Mouse (Mus musculus): ENCODE data around the gene Prss43. TPM values are rescaled to one million over a fixed set of nuclear protein-coding genes. Genes with fewer than 3 reads are reported as not detected.

Prss43 gene
- total and polyA plus RNA-seq, 2 experiments from 2014 or later: 0.04 TPM; not detected in 1

GRCm38 (mm10) chr9:110825426-110825825, 1.1 kb upstream of the Prss43 start:
- no peak for DNase-seq (ENCODE audit: low spot score)
- 63% methylated on average over 4 of the region's 4 CpGs for WGBS

GRCm38 (mm10) chr9:110825832-110826231, 658 bp upstream of the Prss43 start:
- TF ChIP-seq EP300 (IDR thresholded peaks at IDR 0.05; ENCODE audit: low read depth): no peak
- no peak for TF ChIP-seq CTCF (IDR thresholded peaks at IDR 0.05; ENCODE audit: low read depth)
- DNase-seq (ENCODE audit: low spot score) (no peak), ATAC-seq (ENCODE audit: insufficient read depth, low read depth) (no peak)
- no peak overlapping the region for H3K4me3 ChIP-seq (ENCODE audit: low read depth, low read length)
- WGBS: 54% methylated on average over 7 of the region's 7 CpGs
- H3K27ac ChIP-seq (ENCODE audit: low read depth): peak overlapping the region; percentile 25; the same call in 1 of the 2 replicates
- no peaks in the 10 kb centered on the region for H3K9me3 ChIP-seq (replicated peaks; ENCODE audit: control insufficient read depth, low read length)
- no peak overlapping the region for H3K9ac ChIP-seq (replicated peaks; ENCODE audit: low read depth, low read length)
- H3K27me3 ChIP-seq (ENCODE audit: control insufficient read depth, insufficient read depth, low read length): no peaks in the 10 kb centered on the region
- no peaks in the 10 kb centered on the region for H3K4me1 ChIP-seq (ENCODE audit: control insufficient read depth, insufficient read depth)
- no peaks in the 10 kb centered on the region for H3K36me3 ChIP-seq (replicated peaks; ENCODE audit: control insufficient read depth, insufficient read depth, low read length)
- H3K4me2 ChIP-seq (ENCODE audit: low read depth, low read length): peak overlapping the region; percentile 21; the same call in 1 of the 2 replicates

More at GRCm38 (mm10) chr9:110825426-110825825, 1.1 kb upstream of the Prss43 start:
- no peak overlapping the region for H3K4me2 ChIP-seq (ENCODE audit: low read depth, low read length)
- 0 out of 2 replicates have a peak overlapping the region, but pooled peaks have one; percentile 25 for H3K27ac ChIP-seq (ENCODE audit: low read depth)
- no peak for TF ChIP-seq CTCF (IDR thresholded peaks at IDR 0.05; ENCODE audit: low read depth)
- TF ChIP-seq EP300 (IDR thresholded peaks at IDR 0.05; ENCODE audit: low read depth): no peak
- no peak for ATAC-seq (ENCODE audit: insufficient read depth, low read depth)
- H3K36me3 ChIP-seq (replicated peaks; ENCODE audit: control insufficient read depth, insufficient read depth, low read length): no peaks in the 10 kb centered on the region
- no peaks in the 10 kb centered on the region for H3K27me3 ChIP-seq (ENCODE audit: control insufficient read depth, insufficient read depth, low read length)
- no peak overlapping the region for H3K4me3 ChIP-seq (ENCODE audit: low read depth, low read length)
- H3K4me1 ChIP-seq (ENCODE audit: control insufficient read depth, insufficient read depth): no peaks in the 10 kb centered on the region
- H3K9ac ChIP-seq (replicated peaks; ENCODE audit: low read depth, low read length): no peak overlapping the region
- H3K9me3 ChIP-seq (replicated peaks; ENCODE audit: control insufficient read depth, low read length): no peaks in the 10 kb centered on the region

DNA sequence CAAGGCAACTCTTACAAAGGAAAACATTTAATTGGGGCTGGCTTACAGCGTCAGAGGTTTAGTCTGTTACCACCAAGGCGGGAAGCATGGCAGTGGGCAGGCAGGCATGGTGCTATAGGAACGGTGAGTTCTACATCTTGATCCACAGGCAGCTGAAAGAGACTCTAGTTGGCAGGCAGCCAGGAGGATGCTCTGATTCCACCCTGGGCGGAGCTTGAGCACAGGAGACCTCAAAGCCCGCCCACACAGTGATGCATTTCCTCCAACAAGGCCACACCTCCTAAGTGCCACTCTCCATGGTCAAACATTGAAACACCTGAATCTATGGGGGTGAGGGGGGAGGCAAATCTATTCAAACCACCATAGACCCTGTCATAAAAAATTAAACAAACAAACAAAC, 6.5 kb downstream of the Prss43 start:
- no peak overlapping the region for H3K9ac ChIP-seq (replicated peaks; ENCODE audit: low read depth, low read length)
- DNase-seq (ENCODE audit: low spot score) (no peak), ATAC-seq (ENCODE audit: insufficient read depth, low read depth) (no peak)
- no peaks in the 10 kb centered on the region for H3K36me3 ChIP-seq (replicated peaks; ENCODE audit: control insufficient read depth, insufficient read depth, low read length)
- no peak overlapping the region for H3K4me3 ChIP-seq (ENCODE audit: low read depth, low read length)
- WGBS: 65% methylated on average over 5 of the region's 5 CpGs
- H3K4me1 ChIP-seq (ENCODE audit: control insufficient read depth, insufficient read depth): no peaks in the 10 kb centered on the region
- no peaks in the 10 kb centered on the region for H3K27me3 ChIP-seq (ENCODE audit: control insufficient read depth, insufficient read depth, low read length)
- no peaks in the 10 kb centered on the region for H3K9me3 ChIP-seq (replicated peaks; ENCODE audit: control insufficient read depth, low read length)
- no peak overlapping the region for H3K4me2 ChIP-seq (ENCODE audit: low read depth, low read length)
- no peak overlapping the region for H3K27ac ChIP-seq (ENCODE audit: low read depth)
- TF ChIP-seq EP300 (IDR thresholded peaks at IDR 0.05; ENCODE audit: low read depth) (no peak), CTCF (IDR thresholded peaks at IDR 0.05; ENCODE audit: low read depth) (no peak)

- Histone ChIP-seq H3K4me1 (ENCODE audit: control insufficient read depth, insufficient read depth) (no peaks in the 10 kb centered on the region), H3K27ac (ENCODE audit: low read depth) (no peak within 1 kb of the TSS), H3K36me3 (replicated peaks; ENCODE audit: control insufficient read depth, insufficient read depth, low read length) (no peaks in the 10 kb centered on the region), H3K9me3 (replicated peaks; ENCODE audit: control insufficient read depth, low read length) (no peaks in the 10 kb centered on the region), H3K4me3 (ENCODE audit: low read depth, low read length) (no peak within 1 kb of the TSS), H3K4me2 (ENCODE audit: low read depth, low read length) (no peak within 1 kb of the TSS), H3K27me3 (ENCODE audit: control insufficient read depth, insufficient read depth, low read length) (no peaks in the 10 kb centered on the region), H3K9ac (replicated peaks; ENCODE audit: low read depth, low read length) (no peak within 1 kb of the TSS)
- DNase-seq (ENCODE audit: low spot score): no peak
- TF ChIP-seq CTCF (IDR thresholded peaks at IDR 0.05; ENCODE audit: low read depth): no peak
- no peak for TF ChIP-seq EP300 (IDR thresholded peaks at IDR 0.05; ENCODE audit: low read depth)
- WGBS: 69% methylated on average over 19 of the region's 19 CpGs
- no peak for ATAC-seq (ENCODE audit: insufficient read depth, low read depth)
These were observed 7.9 kb downstream of the Prss43 start, which contains the start of gene Prss45 for GRCm38 (mm10) chr9:110834411-110834810. Gene Prss45, plus strand, starts transcription at chr9:110834588.

DNA sequence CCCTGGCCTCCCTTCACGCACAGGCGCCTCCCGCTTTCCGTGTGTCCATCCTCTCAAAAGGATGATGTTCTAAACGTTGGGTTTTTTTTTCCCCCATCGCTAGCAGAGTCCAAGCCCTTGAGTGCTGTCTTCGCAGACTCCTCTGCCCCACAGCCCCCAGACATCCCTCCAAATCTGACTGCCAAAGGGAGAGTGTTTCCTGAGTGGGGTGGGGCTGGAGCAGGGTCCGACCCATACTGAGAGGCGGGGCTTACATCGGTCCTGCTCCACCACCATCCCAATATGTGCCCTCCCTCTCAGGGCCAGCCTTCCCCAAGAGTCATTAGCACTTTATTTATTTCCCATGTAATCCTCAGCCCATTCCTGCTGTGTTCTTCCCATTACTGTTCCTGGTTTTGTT, 8.5 kb downstream of the Prss43 start:
- Histone ChIP-seq H3K4me3 (ENCODE audit: low read depth, low read length) (no peak overlapping the region), H3K4me1 (ENCODE audit: control insufficient read depth, insufficient read depth) (no peaks in the 10 kb centered on the region), H3K27ac (ENCODE audit: low read depth) (no peak overlapping the region), H3K36me3 (replicated peaks; ENCODE audit: control insufficient read depth, insufficient read depth, low read length) (no peaks in the 10 kb centered on the region), H3K9me3 (replicated peaks; ENCODE audit: control insufficient read depth, low read length) (no peaks in the 10 kb centered on the region), H3K27me3 (ENCODE audit: control insufficient read depth, insufficient read depth, low read length) (no peaks in the 10 kb centered on the region), H3K4me2 (ENCODE audit: low read depth, low read length) (no peak overlapping the region), H3K9ac (replicated peaks; ENCODE audit: low read depth, low read length) (no peak overlapping the region)
- DNase-seq (ENCODE audit: low spot score) (no peak), ATAC-seq (ENCODE audit: insufficient read depth, low read depth) (no peak)
- no peak for TF ChIP-seq CTCF (IDR thresholded peaks at IDR 0.05; ENCODE audit: low read depth)
- no peak for TF ChIP-seq EP300 (IDR thresholded peaks at IDR 0.05; ENCODE audit: low read depth)
- whole genome bisulfite sequencing: 28% methylated on average over 10 of the region's 10 CpGs

- Histone ChIP-seq H3K9me3 (replicated peaks; ENCODE audit: control insufficient read depth, low read length) (no peaks in the 10 kb centered on the region), H3K27me3 (ENCODE audit: control insufficient read depth, insufficient read depth, low read length) (no peaks in the 10 kb centered on the region), H3K9ac (replicated peaks; ENCODE audit: low read depth, low read length) (no peak overlapping the region), H3K4me1 (ENCODE audit: control insufficient read depth, insufficient read depth) (no peaks in the 10 kb centered on the region), H3K4me3 (ENCODE audit: low read depth, low read length) (no peak overlapping the region), H3K4me2 (ENCODE audit: low read depth, low read length) (no peak overlapping the region), H3K36me3 (replicated peaks; ENCODE audit: control insufficient read depth, insufficient read depth, low read length) (no peaks in the 10 kb centered on the region), H3K27ac (ENCODE audit: low read depth) (no peak overlapping the region)
- DNase-seq (ENCODE audit: low spot score): no peak
- no peak for ATAC-seq (ENCODE audit: insufficient read depth, low read depth)
- TF ChIP-seq CTCF (IDR thresholded peaks at IDR 0.05; ENCODE audit: low read depth) (no peak), EP300 (IDR thresholded peaks at IDR 0.05; ENCODE audit: low read depth) (no peak)
- WGBS: 51% methylated on average over 2 of the region's 2 CpGs
These were observed 9.6 kb downstream of the Prss43 start for GRCm38 (mm10) chr9:110836112-110836511.

All from heart, postnatal 0 days (tissue).